Mouse (Mus musculus) embryonic fibroblast, embryonic 13.5 days (primary cell): Measurements from ENCODE around the gene Scgb2b2. TPM values are rescaled to one million over a fixed set of nuclear protein-coding genes. Genes with fewer than 3 reads are reported as not detected.

Source experiments
- H3K27ac ChIP-seq: 2 replicates; pipeline ENCODE4 v1.5.1; 2012; ENCODE audit warnings: low read length, control low read depth, inconsistent platforms; ENCODE audit not compliant: insufficient read depth
- H3K4me1 ChIP-seq: 2 replicates; pipeline ENCODE4 v1.6.1; 2011; ENCODE audit warnings: low read length; ENCODE audit not compliant: control insufficient read depth, insufficient read depth
- H3K4me3 ChIP-seq: 2 replicates; pipeline ENCODE4 v1.5.1; 2011; ENCODE audit warnings: mild to moderate bottlenecking, control low read depth, low read length; ENCODE audit not compliant: insufficient read depth
- CTCF ChIP-seq: IDR thresholded peaks from 2 replicates; pipeline ENCODE4 v1.5.1; 2011; ENCODE audit warnings: mild to moderate bottlenecking, control low read depth, low read length, moderate library complexity, borderline replicate concordance; ENCODE audit not compliant: insufficient read depth
- POLR2A ChIP-seq: IDR thresholded peaks from 2 replicates; pipeline ENCODE4 v1.6.1; 2011; ENCODE audit warnings: low read depth, mild to moderate bottlenecking, control low read depth, low read length, moderate library complexity
- polyA plus RNA-seq: library from polyadenylated mRNA; stranded (reverse); fragments of >200 nt; gene quantifications from 2 replicates; pipeline ENCODE4 v1.2.4, GENCODE M21; 2011; ENCODE audit warnings: low read depth; ENCODE audit not compliant: missing spikeins, insufficient read length

The Scgb2b2 gene
- polyA plus RNA-seq, result not detected in 2 replicates

- TF ChIP-seq POLR2A (no peak), CTCF (no peak)
- Histone ChIP-seq H3K4me3 (no peak within 1 kb of the TSS), H3K4me1 (no peaks in the 10 kb centered on the region), H3K27ac (no peak within 1 kb of the TSS)
Observed at GRCm38 (mm10) chr7:31290208-31290607, at the start of gene Scgb2b2. TSS of gene Scgb2b2 (plus strand) at chr7:31290508.

DNA sequence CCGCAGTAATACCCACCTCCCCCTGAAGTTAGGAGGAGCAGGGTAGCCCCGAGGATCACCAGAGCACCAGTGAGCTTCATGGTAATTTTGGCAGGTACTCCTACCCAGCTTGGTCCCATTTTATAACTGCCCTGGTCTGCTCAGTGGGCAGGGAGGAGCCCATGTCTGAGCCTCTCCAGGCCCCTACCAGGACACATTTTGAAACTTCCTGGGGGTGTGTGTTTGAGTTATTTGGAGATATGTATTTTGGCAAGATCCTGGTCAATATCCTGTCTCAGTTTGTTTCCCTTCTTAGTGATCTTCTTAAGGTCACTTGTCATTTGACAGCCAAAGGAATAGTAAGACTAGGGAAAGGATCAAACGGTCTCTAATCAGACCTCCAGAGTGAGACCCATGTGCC lies 1.4 kb downstream of the Scgb2b2 start, which contains the start of gene Scgb1b2:
Gene Scgb1b2, minus strand, starts transcription at position 101 of the 400 bp plus-strand sequence.
- no peak within 1 kb of the TSS for H3K4me3 ChIP-seq
- no peak within 1 kb of the TSS for H3K27ac ChIP-seq
- no peak for TF ChIP-seq POLR2A
- TF ChIP-seq CTCF, result no peak
- H3K4me1 ChIP-seq, result no peaks in the 10 kb centered on the region

Other genes starting within 250 kb of the Scgb2b2 start
- 79.0 and 143 TPM in 2 replicates for gene Fxyd5, start 248.0 kb upstream of the Scgb2b2 start, polyA plus RNA-seq
- gene Fxyd7, start 239.0 kb upstream of the Scgb2b2 start, polyA plus RNA-seq, result not detected in 2 replicates
- gene Fxyd1, start 233.3 kb upstream of the Scgb2b2 start, polyA plus RNA-seq, result 10.3 TPM in 1 of 2 replicates, not detected in the other
- 0.92 and 1.1 TPM in 2 replicates for gene Lgi4, start 231.2 kb upstream of the Scgb2b2 start, polyA plus RNA-seq
- not detected in 2 replicates for gene Fxyd3, start 213.8 kb upstream of the Scgb2b2 start, polyA plus RNA-seq
- 0.60 and 0.90 TPM in 2 replicates for gene Hpn, start 175.2 kb upstream of the Scgb2b2 start, polyA plus RNA-seq
- gene Scn1b, start 163.5 kb upstream of the Scgb2b2 start, polyA plus RNA-seq, result 40.8 and 57.9 TPM in 2 replicates
- 44.3 and 53.9 TPM in 2 replicates for gene Gramd1a, start 134.6 kb upstream of the Scgb2b2 start, polyA plus RNA-seq
- not detected in 2 replicates for gene Scgb1b2, start 1.3 kb downstream of the Scgb2b2 start, polyA plus RNA-seq
- not detected in 2 replicates for gene Scgb2b3, start 71.6 kb downstream of the Scgb2b2 start, polyA plus RNA-seq
- gene Scgb1b3, start 85.1 kb downstream of the Scgb2b2 start, polyA plus RNA-seq, result not detected in 2 replicates